In the genomic region with DNA sequence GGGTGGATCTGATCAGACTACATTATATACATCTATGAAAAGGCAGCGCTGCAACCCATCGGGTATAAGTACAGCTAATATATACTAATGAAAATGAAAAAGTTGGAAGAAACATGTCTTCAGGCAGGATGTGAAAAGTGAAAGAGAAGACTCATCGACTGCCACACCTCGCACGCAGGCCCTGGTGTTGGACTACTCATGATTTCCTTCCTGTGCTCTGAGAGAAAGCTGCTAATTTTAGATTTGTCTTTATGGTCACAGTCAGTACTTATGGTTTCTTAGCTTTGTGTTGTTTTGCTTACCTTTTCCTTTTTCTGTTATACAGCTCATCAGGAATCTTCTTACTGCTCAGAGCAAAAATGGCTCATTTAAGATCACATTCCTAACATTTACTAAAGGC, we compare ENCODE assay signal across 25 mouse cellular contexts. TPM values are rescaled to one million over a fixed set of nuclear protein-coding genes. Genes with fewer than 3 reads are reported as not detected.
DNase-seq lines count a peak whose midpoint lies in the region; ATAC-seq and TF ChIP-seq lines count a peak whose summit lies in the region.
"Had no signal": no experiment of that assay in that cellular context is flagged by ENCODE, and none has a peak within 500 bp of the region (broad histone marks: within the 10 kb centered on the region; RNA-seq: fewer than 3 reads in every experiment).

No protein-coding gene starts in this region.

- no peak for TF ChIP-seq CTCF in layer of hippocampus, adult 2 months (conservative IDR thresholded peaks at IDR 0.05)

- peak; percentile 85 for ATAC-seq in activated CD4-positive, CD25-positive, alpha-beta regulatory T cell, adult 4 months
- ATAC-seq in megakaryocyte, adult 5-6 weeks (ENCODE audit: poor library complexity, severe bottlenecking): peak; percentile 67
- ATAC-seq: forebrain, embryonic 15.5 days; hindbrain, postnatal 0 days; midbrain, embryonic 16.5 days had no signal

- no peak overlapping the region for H3K4me3 ChIP-seq in layer of hippocampus, adult 2 months
- H3K4me3 ChIP-seq: embryonic facial prominence, embryonic 15.5 days; forebrain, embryonic 15.5 days; heart, embryonic 10.5 days; hindbrain, embryonic 10.5 days; midbrain, embryonic 10.5 days had no signal

- H3K27ac ChIP-seq in layer of hippocampus, adult 2 months: no peak overlapping the region
- H3K27ac ChIP-seq: embryonic facial prominence, embryonic 15.5 days; forebrain, embryonic 15.5 days; heart, embryonic 10.5 days; hindbrain, embryonic 10.5 days; hindbrain, postnatal 0 days; liver, embryonic 14.5 days; midbrain, embryonic 10.5 days had no signal

- peak; percentile 2 to 6 for DNase-seq in spleen, postnatal 36 days (ENCODE audit: low spot score in 2 of 2)
- no peak for DNase-seq in spleen, adult 12 weeks (ENCODE audit: low spot score)
- DNase-seq in thymus, postnatal 36 days: peak; percentile 27 to 38
- no peak for DNase-seq in retina, embryonic 14.5 days (ENCODE audit: low spot score)
- no peak for DNase-seq in layer of hippocampus, adult 2 months (ENCODE audit: low spot score in 2 of 2)
- no peak for DNase-seq in frontal cortex, postnatal 10 days (ENCODE audit: low spot score in 2 of 2)
- DNase-seq: adrenal gland, postnatal 10 days; cerebellum, adult 18-20 months; cerebellum, postnatal 14 days; gastrocnemius, postnatal 10 days; kidney, adult 11 months; kidney, postnatal 4 days; layer of hippocampus, adult 9-11 months; lung, embryonic 14.5 days had no signal

RNA-seq across cellular contexts. Expression of gene Il12rb2, which starts 39.3 kb away (rescaled TPM):
- polyA plus RNA-seq in activated CD4-positive, CD25-positive, alpha-beta regulatory T cell, adult 4 months (2017; shearing (Covaris generic)): 1 to 10 TPM; 1.3 to 2.1 TPM
- 16.2 and 17.5 TPM in 2 replicates for total RNA-seq in megakaryocyte, adult 5-6 weeks (2015)
- total RNA-seq in megakaryocyte, adult 5-6 weeks (2017): 3.0 and 5.1 TPM in 2 replicates
- not detected for total RNA-seq in layer of hippocampus, adult 2 months (2021)
- total RNA-seq: left cerebral cortex, adult 18-20 months had no signal
- polyA plus RNA-seq: forebrain, embryonic 15.5 days; hindbrain, postnatal 0 days had no signal

Comparison
In these comparisons a context has a peak if more than half of its experiments do, and no peak if none do; other contexts are left out.
1. DNase-seq: peak in spleen, postnatal 36 days (2 of 2) and thymus, postnatal 36 days (2 of 2); none in spleen, adult 12 weeks (single experiment), retina, embryonic 14.5 days (single experiment), layer of hippocampus, adult 2 months (0 of 2) and frontal cortex, postnatal 10 days (0 of 2).